Mouse (Mus musculus) lung, postnatal 14 days (tissue): ENCODE results near the gene Cbfa2t2.
A peak's percentile ranks its signal among the peaks of the same experiment; 100 is the strongest.

Experiments used
- DNase-seq: peaks from one replicate; pipeline ENCODE4 v3.0.0; 2021

Cbfa2t2 gene

DNA sequence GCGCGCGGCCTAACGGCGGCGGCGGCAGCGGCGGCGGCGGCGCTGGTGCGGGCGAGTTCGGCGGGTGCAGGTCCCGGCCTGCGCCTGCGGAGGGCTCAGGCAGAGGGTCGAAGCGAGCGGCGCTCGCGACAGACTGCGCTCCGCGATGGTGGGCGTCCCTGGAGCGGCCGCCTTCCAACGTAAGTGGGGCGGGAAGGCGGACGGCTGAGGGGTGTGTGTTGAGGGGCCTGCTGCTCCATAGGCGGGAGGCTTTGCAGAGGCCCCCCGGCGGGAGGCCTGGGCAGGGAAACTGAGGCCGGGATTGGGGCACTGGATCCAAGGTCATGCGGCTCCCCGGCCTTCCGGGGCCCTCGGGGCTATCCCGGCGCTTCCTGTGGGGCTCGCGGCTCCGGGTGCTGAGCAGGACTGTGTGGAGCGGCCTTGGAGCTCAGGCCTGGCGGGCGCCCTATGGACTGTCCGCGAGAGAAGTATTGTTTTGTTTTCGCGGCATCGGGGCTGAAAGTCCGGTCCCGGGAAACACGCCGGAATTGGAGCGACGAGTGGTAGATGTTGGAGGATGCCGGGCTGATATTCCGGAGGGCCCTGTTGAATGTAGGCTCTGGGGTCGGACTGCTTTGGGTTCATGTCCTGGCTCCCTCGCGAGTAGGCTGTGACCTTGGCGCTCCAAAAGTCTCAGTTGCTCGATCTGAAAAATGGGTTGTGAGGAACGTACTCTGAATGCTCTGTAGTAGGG is at the start of gene Cbfa2t2:
Gene Cbfa2t2, plus strand, starts transcription at position 24 of the 733 bp plus-strand sequence.
- peak; percentile 46 for DNase-seq

DNA sequence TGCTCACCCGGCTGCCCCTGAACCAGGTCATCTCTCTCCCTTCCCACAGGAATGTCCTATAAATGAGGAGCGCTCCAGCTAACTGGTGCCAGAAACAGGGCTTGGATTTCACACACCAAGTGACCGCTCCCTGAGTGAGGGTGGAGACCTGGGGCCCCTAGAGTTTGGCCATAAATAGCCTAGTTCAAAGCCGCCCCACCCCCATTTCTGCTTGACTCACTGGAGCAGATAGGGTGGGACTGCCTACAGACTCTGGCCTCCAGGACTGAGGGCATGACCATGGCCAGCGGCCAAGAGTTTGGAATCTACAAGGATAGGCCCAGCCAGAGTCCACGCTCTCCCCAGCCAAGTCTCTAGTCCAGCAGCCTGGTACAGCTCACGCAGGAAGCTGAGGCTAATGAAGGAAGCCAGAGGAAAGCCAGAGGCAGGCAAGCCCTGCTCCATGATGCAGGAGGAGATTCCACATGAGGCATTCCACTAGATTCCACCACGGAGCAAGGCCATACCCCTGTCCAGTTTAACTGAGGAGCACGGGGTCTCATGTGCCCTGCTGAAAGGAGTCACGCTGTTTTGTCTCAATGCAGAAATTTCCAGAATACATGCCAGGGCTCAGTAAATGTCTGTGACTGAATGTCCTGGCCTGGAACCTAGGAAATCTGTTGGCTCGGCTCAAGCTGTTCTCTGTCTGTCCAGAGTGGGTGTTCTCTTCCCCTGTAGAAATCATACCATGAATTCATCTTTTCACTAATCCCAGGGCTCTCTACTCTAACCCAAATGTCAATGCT is 45.9 kb upstream of the Cbfa2t2 start:
- DNase-seq = peak; percentile 89

DNA sequence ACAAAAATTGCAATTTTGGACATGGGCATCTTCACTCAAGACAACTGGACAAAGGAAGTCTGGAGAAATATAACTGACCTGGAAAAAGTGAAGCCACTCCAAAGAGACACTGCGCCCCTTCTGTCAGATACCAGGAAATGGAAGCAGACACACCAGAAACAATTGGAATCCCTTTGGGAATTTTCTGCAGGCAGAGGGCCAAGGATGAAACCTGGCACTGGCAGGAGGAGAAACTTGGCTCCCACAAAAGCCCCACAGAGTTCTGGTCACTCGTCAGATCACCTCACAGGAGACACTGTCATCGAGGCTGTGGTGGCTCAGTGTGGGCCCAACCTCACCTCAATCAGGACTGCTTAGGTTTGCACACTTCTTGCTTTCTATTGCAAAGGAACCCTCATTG is 41.7 kb upstream of the Cbfa2t2 start:
- DNase-seq = no peak

DNA sequence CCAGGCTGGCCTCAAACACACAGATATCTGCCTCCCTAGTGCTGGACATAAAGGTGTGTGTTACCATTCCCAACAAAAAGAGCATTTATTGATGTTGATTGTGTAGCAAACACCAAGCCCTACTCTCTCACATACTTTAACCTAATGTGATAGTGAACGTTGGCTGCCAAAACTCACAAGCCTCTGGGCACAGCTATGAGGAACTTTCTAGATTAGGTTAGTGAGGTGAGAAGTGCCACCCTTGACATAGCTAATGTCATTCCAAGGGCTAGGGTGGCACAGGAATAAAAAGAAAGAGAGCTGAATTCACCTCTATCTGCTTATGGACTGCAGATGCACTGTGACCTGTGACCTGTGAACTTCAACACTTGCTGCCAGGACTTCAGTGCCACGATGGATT is 39.8 kb upstream of the Cbfa2t2 start:
- no peak for DNase-seq

DNA sequence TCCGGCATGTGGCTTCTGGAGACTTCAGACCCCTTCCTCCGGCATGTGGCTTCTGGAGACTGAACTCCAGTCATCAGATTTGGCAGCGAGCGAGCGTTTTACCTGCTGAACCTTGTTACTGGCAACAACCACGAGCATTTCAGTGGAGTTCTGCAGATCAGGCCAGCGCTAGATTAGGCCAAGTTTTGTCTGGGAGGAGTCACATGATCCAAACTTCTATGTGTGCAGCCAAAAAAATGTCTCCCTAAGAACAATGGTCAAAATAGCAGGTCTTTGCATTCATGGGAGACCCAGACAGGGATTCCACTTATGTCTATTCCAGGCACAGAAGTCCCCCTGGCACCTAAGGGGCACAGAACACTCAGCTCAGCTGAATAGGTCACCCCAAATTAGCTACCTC is 38.0 kb upstream of the Cbfa2t2 start:
- DNase-seq = no peak

DNA sequence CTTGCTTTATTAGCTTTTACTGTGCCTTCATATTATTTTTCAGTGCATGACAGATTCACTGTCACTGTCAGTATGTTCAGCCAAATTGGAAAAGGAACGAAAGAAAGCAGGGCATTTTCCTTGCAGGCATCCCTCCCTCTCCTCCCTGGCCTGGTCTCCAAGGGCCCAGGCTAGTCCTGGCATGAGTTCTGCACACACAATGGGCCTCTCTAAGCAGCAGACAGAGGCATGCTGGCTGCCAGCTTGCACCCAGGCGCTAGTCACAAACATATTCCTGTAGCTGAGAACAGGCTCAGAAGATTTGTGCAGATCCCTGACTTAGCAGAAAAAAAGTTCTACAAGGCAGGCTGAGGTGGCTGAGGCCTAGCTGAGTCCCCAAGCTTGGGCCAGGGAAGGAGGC is 37.0 kb upstream of the Cbfa2t2 start:
- no peak for DNase-seq

DNA sequence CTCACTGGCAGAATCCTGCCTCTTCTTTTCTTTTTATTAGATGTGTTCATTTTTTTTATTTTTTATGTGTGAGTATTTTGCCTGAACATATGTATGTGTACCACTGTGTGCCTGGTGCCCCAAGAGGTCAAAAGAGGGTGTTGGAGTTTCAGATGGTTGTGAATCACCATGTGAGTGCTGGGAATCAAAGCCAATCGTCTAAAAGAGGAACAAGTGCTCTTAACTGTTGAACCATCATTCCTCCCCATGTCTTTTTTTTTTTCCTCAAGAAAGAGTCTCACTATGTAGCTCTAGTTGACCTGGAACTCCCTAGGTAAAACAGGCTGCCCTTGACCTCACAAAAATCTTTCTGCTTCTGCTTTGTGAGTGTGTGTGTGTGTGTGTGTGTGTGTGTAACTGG is 34.3 kb upstream of the Cbfa2t2 start:
- DNase-seq = no peak

DNA sequence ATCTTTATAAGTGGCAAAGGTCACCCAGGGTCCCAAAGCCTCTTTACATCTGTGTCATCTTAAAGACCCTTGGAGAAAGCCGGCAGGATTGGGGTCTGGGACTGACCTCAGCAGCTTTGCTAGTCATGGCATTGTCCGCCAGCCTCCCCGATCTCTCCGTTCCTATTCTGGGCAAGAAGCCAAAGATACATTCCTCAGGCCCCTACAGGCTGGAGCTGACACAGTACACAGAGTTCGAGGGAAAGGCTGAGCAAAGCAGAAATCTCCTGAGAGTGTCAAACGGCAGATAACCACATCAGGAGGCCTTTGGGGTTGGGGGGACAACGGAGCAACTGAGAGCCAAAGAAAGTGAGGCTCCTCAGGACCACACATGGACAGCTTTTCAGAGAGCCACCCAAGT is 33.5 kb upstream of the Cbfa2t2 start:
- peak; percentile 61 for DNase-seq

DNA sequence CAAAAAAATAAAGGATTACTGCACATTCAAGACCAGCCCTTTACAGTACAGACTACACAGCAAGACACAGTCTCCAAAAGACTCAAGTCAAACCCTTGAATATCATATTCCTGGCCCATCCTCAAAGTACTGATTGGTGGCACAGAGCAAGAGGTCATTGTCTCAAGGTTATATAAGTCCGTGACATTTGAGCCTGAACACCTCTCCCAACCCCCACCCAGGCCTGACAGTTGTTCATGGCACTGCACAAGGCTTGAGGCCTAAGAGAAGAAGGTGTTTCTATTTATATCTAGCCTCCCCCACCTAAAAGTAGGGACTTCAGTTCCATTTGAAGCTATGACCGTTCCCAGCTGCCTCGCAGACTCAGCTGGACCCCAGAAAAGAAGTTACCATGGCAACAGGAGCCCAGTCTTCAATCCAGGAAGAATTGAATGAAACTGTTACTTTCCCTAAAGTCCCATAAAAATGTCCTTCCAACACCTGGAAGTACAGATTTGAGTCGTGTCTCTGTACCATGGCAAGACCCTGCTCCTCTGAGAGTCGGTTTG is 30.8 kb upstream of the Cbfa2t2 start:
- DNase-seq = no peak

DNA sequence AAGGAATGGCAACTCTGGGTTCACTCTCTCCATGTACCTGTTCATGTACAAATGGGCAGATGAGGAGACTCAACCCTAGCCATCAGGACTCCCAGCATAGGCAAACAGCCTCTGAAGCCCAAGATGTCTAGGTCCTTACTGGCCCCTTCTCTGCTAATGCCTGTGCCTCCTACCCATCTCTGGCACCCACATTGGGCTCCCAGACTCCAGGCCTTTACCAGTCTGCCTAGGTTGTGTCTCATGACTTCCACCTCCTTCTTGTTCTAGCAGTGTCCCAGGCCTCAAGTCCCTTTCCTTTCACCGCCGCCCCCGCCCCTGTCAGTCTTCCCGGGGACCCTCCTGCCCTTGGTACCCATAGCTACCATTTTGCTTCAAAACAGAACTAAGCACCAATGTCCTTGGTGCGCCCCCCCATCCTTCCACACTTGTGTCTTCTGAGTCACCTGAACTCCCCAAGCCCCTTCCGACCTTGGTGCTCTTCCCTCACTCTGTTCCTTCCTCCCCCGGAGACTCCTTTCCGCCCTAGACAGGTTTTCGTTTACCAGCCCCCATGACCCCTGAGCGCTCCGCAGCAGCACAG is 29.1 kb upstream of the Cbfa2t2 start:
- DNase-seq = no peak

DNA sequence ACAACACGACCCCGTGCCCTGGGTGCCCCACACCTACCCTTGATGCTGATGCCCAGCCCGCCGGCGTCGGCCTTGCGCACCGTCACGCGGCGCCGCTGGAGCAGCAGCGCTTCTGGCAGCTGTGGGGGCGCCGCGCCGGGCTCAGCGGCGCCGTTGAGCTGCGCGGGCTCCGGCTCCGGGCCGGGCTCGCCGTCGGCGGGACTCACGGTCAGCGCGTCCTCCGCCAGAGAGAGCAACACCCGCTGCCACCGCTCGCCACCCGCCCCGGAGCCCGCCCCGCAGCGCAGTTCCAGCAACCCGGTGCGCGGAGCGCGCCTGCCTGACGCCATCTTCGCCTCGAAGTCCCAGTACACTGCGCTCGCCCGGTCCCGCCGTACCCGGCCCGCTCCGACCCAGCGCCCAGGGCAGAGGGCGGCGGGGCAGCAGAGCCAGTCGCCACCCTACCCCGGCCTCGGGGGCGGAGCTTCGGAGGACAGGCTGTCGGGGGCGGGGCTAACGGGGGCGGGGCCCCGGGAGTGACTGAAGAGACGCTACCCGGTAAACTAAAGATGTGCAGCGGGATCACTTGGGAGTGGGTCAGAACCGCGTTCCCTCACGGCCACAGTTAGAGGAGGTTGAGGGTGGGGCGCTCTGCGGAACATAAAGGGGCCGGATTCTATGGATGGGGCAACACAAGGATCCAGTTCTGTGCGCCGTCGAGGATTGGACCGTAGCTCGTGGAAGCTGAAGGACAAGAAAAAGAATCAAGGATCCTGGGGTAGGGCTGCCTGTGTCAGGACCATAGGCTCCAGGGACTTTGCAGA is 28.4 kb upstream of the Cbfa2t2 start, which contains the start of gene Snta1:
Gene Snta1, minus strand, starts transcription at position 457 of the 803 bp plus-strand sequence.
- peak; percentile 88 for DNase-seq

DNA sequence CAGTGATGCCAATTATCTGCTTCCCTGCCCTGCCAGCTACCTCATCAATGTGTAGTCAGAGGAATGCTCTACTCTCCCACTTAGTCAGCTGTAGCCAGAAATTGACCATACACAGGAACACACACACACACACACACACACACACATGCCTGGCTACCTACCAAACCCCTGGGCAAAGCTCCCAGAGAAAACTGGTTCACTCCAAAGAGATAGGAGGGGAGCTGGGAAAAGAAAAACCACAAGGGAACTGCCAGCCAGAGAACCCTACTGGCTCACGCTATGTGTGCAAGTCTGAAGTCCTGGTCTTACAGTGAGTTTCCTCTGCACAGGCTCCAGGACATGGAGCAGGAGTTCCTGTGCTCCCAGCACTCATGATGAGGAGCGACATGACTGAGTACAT is 25.9 kb upstream of the Cbfa2t2 start:
- peak; percentile 54 for DNase-seq

DNA sequence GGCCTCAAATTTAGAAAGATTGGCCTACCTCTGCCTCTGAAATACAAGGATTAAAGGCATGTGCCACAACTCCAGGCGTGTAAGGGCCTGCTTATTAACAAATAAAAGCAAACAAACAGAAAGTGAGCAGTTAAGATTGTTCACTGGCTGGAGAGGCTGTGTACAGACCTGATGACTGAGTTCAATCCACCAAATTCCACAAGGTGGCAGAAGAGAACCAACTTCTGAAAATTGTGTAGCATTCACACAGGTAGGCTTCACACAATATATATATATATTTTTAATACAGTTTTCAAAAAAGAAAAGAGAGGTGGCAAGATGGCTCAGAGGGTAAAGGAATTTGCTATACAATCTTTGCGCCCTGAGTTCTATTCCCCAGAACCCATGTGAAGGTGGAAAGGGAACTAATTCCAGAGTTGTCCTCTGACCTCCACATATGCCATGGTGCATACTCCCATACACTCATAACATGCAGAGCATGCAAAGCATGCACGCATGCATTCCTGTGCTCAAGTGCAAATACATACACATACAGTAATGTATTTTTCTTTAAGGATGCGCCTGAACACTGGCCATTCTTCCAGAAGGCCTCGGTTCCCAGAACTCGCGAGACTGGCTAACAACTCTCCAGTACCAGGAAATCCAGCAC is 24.1 kb upstream of the Cbfa2t2 start:
- DNase-seq = peak; percentile 56

DNA sequence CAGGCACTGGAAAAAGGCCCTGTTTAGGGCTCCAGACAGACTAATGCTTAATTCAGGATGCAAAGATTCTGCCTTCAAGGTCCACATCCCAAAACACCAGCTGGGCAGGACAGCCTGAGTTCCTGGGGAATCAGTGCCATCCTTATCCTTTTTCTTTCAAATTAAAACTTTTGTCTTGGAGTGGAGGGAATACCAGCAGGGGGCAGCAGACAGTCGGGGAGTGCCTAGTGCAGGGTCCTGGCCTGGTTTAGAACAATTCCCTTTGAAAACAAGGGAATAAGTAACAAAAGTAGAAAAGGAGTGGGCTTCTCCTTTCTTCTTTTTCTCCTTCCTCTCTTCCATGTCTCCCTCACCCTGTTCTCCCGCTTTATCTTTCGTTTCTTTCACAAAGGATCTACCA is 19.2 kb upstream of the Cbfa2t2 start:
- DNase-seq = peak; percentile 90

DNA sequence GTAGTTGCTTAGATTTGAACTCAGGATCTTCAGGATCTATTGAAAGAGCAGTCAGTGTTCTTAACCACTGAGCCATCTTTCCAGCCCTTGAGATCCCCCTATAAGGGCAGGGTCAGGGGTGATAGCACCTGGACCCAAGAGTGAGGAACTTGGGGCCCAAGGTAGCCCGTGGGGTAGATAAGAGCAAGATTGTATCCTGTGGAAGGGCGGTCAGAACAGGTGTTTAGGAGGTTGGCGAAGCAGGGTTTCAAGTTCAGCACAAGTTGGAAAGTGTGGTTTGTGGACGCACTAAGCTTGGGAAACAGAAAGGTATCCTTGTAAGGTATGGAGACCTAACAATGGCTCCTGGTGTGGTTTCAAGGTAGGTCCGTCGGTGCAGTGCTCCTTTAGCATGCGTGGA is 18.3 kb upstream of the Cbfa2t2 start:
- no peak for DNase-seq

DNA sequence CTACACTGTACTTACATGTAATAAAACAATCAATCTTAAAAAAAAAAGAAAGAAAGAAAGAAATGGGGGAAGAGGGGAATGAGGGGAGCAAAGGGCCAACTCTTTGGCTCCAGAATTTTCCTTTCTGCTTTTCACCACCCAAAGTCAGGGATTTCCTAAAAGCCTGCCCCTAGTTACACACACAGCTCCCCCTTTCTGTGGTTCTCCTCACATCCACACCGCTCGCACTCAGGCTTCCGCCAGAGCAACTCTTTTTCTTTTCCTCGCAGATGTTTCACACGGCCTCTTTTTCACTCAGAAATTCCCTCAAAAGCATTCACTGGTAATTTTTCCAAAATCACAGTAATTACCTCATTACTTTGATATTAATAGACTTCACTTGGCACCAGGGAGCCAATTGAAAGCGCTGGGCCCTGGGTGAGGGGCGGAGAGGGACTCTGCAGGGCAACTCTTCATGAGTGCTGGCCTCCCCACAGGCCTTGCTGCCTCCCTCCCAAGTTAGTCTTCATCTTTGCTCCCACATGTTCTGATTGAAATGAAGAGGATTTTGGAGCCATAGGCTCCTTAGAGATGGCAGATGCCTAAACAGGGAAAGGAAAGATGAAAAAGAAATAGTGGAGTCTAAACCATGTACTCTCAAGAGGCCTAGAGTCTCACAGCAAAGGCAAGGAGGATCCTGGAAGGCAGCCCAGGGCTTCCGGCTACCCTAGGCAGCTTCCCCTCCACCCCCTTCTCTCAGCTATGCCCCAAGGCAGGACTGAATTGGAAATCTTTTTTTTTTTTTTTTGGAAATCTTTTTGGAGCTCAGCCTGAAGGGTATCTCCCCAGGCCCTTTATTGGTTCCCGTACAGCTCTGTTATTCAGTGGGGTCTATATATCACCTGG is 16.4 kb upstream of the Cbfa2t2 start:
- DNase-seq = no peak

DNA sequence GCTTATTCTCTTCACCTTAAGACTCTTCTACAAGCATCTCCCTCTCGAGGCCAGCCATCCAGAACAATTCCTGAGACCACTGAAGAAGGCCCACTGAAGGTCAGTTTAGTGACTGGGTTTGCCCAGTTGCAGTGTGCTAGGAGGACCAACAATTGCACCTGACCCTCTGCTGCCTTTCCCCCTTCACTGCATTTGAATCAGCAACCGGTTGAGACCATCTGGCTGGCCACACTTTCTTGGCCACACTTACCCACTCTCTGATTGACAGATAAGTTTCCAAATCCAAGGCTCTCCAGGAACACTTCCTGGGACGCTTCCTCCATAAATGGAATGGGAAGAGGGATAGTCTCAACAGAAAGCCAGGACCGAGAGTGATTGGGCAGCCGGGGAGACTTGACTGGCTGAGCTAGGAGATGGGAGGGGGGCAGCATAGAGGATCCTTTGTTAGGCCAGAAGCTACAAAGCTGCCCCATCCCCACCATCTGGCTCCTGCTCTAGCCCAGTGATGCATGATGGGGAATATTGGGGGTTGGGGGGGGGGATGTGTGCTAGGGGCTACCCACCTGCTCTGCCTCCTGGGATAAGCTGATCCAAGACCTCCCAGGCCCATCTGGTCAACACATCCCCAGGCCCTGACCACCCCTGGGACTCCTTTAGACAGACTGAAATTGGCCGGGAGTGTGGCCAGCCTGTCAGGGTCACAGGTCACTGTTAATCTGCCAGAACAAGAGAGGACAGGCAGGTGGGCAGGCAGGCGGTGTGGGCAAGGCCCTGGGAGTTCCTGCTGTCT is 15.1 kb upstream of the Cbfa2t2 start:
- DNase-seq = no peak

DNA sequence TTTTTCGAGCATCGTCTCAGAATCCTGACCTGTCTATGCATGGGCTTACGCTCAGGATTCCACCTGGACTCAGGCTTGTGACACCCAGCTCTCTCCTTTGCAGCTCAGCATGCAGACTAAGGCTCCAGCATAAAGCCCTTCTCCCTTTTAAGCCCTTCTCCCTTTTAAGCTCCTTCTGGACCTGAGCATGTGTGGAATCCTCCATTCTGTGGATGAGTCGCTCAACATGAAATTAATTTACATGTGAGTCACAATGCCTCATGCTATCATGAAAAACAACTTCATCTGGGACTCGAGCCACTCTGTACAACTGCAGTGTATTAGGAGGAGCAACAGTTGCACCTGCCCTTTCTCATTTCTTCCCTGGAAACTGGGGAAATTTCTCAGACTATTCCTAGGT is 14.1 kb upstream of the Cbfa2t2 start:
- no peak for DNase-seq

DNA sequence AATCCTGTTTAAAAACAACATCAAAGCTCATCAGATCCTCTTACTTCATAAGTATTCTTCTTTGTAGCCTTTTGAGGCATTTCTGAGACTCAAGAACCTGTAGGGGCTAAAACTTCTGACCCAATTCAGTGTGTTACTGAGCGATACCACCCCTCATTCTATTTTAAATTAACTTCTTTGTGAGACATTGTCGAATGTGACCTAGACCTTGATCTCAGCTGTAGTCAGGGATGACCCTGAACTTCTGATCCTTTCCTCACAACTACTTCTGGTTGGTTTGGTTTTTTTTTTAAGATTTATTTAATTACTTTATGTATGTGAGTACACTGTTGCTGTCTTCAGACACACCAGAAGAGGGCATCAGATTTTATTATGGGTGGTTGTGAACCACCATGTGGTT is 12.7 kb upstream of the Cbfa2t2 start:
- DNase-seq = no peak

DNA sequence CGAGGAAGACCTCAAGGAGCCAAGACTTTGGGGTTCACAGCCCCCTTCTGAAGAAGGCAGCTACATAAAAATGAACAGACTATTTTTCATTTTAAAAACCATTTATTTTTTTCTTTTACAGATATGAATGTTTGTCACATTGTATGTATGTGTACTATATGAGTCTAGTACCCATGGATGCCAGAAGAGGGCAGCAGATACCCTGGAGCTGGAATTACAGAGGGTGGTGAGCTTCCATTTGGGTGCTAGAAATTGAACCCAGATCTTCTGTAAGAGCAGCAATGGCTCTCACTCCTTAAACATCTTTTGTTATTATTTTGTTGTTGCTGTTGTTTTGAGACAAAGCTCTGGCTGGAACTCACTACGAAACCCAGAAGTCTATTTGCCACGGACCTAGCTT is 10.8 kb upstream of the Cbfa2t2 start:
- DNase-seq = no peak
